8 mouse cellular contexts compared by ENCODE assay signal in genomic region chr6:112490625-112491242, GRCm38 (mm10). TPM values are rescaled to one million over a fixed set of nuclear protein-coding genes. Genes with fewer than 3 reads are reported as not detected.
DNase-seq lines count a peak whose midpoint lies in the region; ATAC-seq lines count a peak whose summit lies in the region.

No protein-coding gene starts in this region.

- H3K9me3 ChIP-seq in hindbrain, embryonic 12.5 days (replicated peaks): no peaks in the 10 kb centered on the region
- no peaks in the 10 kb centered on the region for H3K9me3 ChIP-seq in lung, embryonic 16.5 days (ENCODE audit: control insufficient read depth, low read length)

- ATAC-seq in hindbrain, embryonic 12.5 days (ENCODE audit: low FRiP score): peak; percentile 62
- ATAC-seq in lung, embryonic 16.5 days (ENCODE audit: low read depth): peak; percentile 25; the same call in 1 of the 2 replicates

- no peaks in the 10 kb centered on the region for H3K36me3 ChIP-seq in hindbrain, embryonic 12.5 days
- H3K36me3 ChIP-seq in lung, embryonic 16.5 days (ENCODE audit: control insufficient read depth, insufficient read depth, low read length): no peaks in the 10 kb centered on the region

- DNase-seq in Muller cell, postnatal 12 days (ENCODE audit: inconsistent ontology term): peak; percentile 73
- DNase-seq in cerebellum, postnatal 10 days: peak; percentile 95 to 96
- DNase-seq in frontal cortex, postnatal 14 days (ENCODE audit: low spot score in 2 of 2): peak; percentile 64 to 83
- peak; percentile 60 for DNase-seq in layer of hippocampus, adult 9-11 months
- peak; percentile 85 for DNase-seq in ovary, postnatal 10 days (ENCODE audit: low spot score)
- DNase-seq in thymus, postnatal 25 days: peak; percentile 74

- peak overlapping the region; percentile 64 for H3K4me2 ChIP-seq in hindbrain, embryonic 12.5 days (replicated peaks)
- H3K4me2 ChIP-seq in lung, embryonic 16.5 days (ENCODE audit: low read depth, low read length): peak overlapping the region; percentile 72

- no peak overlapping the region for H3K27ac ChIP-seq in hindbrain, embryonic 12.5 days
- no peak overlapping the region for H3K27ac ChIP-seq in lung, embryonic 16.5 days (ENCODE audit: low read length)

- H3K4me1 ChIP-seq in hindbrain, embryonic 12.5 days: peaks cover 22% of the 10 kb centered on the region
- H3K4me1 ChIP-seq in lung, embryonic 16.5 days (replicated peaks; ENCODE audit: control insufficient read depth, insufficient read depth, low read length): peaks cover 19% of the 10 kb centered on the region

- WGBS in hindbrain, embryonic 12.5 days: 1% methylated on average over 35 of the region's 35 CpGs
- WGBS in lung, embryonic 16.5 days: 2% methylated on average over 35 of the region's 35 CpGs

- H3K4me3 ChIP-seq in hindbrain, embryonic 12.5 days: peak overlapping the region; percentile 31
- peak overlapping the region; percentile 45 for H3K4me3 ChIP-seq in lung, embryonic 16.5 days (ENCODE audit: low read length)

- peaks cover 68% of the 10 kb centered on the region for H3K27me3 ChIP-seq in hindbrain, embryonic 12.5 days
- peaks cover 45% of the 10 kb centered on the region for H3K27me3 ChIP-seq in lung, embryonic 16.5 days (ENCODE audit: control insufficient read depth, insufficient read depth, low read depth, low read length)

- peak overlapping the region; percentile 42 for H3K9ac ChIP-seq in hindbrain, embryonic 12.5 days
- H3K9ac ChIP-seq in lung, embryonic 16.5 days (ENCODE audit: low read length): peak overlapping the region; percentile 51

RNA-seq across cellular contexts. Expression of gene Oxtr, which starts 1.0 kb away (rescaled TPM):
- 0.54 and 0.70 TPM in 2 replicates for polyA plus RNA-seq in hindbrain, embryonic 12.5 days (2016; fragmentation: Nextera tagmentation; extraction: Ambion mirVana)
- 0.15 and 0.16 TPM in 2 replicates for polyA plus RNA-seq in lung, embryonic 16.5 days (2015; fragmentation: Nextera tagmentation; extraction: Ambion mirVana)

RNA-seq across cellular contexts. Expression of gene Cav3, which starts 31.4 kb away (rescaled TPM):
- 0.61 and 1.7 TPM in 2 replicates for polyA plus RNA-seq in hindbrain, embryonic 12.5 days (2016; fragmentation: Nextera tagmentation; extraction: Ambion mirVana)
- 4.9 and 7.0 TPM in 2 replicates for polyA plus RNA-seq in lung, embryonic 16.5 days (2015; fragmentation: Nextera tagmentation; extraction: Ambion mirVana)
